Mouse (Mus musculus) gastrocnemius, postnatal 25 days (tissue): ENCODE measurements around the gene Pradc1. TPM values are rescaled to one million over a fixed set of nuclear protein-coding genes. Genes with fewer than 3 reads are reported as not detected.

Experiments used
- DNase-seq: peaks from one replicate; pipeline ENCODE4 v3.0.0; 2022
- long read RNA-seq, 2 experiments: library from polyadenylated mRNA; stranded (forward); transcript quantifications; one replicate each; pipeline ENCODE4 v2.0.0; 2021
- total RNA-seq, 2 experiments: library from RNA; stranded (reverse); gene quantifications; 1 replicate in 1 of 2; 2 replicates in 1 of 2; pipeline ENCODE4 v1.2.3; 2021

Gene Pradc1
- 10 to 100 TPM; 12.4 to 14.6 TPM for total RNA-seq
- long read RNA-seq, experiment 1, partial matches to known transcripts, result 2 of 10 reads
- long read RNA-seq, experiment 1, other reads (novel, unspliced or antisense), result 1 of 10 reads
- long read RNA-seq, experiment 2, partial matches to known transcripts, result 0 of 5 reads
- long read RNA-seq, experiment 2, other reads (novel, unspliced or antisense), result 2 of 5 reads

DNA sequence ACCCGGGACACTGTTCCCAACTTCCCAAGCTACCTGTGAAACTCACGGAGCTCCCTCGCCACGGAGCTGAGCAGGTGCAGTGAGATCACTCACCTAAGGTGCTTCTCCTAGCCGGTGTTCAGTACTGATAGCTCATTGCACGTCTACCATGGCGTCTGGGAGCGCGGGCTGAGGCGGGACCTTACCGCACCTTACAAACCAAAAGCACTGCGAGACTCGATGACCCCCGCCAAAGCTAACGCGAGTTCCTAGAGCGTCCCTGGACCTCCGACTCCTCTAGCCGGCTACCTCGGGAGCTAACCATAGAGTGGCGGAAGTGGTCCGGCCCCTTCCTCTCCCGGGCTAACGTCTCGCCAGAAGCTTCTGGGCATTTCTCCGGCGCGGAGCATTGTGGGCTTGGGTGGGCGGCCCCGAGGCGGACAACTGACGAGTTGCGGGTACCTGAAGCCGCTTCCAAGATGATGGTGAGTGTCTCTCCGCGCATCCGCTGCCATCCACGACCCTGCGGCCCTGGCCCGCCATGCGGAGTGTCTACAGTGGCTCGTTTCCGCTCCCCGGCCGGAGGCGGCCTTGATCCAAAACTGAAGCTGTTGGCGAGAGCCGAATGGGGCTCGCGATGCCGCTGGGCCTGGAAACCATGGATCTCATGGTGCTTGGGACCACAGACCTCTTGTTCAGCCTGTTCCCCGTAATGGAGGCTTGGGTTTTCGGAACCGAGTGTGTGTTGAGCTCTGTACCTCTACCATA is at the start of gene Pradc1:
Gene Pradc1 (minus strand): TSS at position 307 of the 747 bp plus-strand sequence.
- DNase-seq, result peak; percentile 98

DNA sequence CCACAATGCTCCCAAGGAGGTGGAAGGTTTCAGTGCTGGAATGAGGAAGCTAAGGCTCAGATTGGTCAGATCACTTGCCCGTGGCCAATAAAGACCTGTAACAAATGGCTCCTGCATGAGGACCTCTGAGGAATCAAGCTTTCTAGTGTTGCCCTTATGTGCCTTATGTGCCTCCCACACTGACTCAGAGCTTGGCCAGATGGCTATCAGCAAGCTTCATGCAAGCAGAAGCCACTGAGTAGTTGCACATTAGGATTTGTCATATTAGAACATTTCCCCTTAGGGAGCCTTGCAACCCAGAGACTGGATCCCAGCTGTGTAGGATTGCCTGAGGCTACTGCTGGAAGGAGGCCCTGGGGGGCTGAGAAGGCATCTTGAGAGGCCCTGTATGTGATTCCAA is 48.6 kb upstream of the Pradc1 start:
- no peak for DNase-seq

DNA sequence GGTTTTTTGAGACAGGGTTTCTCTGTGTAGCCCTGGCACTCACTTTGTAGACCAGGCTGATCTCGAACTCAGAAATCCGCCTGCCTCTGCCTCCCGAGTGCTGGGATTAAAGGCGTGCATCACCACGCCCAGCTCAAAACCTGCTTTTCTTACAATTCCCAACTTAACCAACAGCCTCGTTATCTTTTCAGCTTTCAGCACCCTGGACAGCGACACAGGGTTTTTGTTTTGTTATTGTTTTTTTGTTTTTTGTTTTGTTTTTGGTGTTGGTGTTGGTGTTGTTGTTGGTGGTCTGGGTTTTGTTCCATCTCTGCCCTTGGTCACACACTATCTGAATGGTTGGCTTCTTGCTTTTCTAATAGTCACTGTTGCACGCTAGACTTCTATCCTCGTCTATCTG is 46.4 kb upstream of the Pradc1 start:
- DNase-seq, result no peak

DNA sequence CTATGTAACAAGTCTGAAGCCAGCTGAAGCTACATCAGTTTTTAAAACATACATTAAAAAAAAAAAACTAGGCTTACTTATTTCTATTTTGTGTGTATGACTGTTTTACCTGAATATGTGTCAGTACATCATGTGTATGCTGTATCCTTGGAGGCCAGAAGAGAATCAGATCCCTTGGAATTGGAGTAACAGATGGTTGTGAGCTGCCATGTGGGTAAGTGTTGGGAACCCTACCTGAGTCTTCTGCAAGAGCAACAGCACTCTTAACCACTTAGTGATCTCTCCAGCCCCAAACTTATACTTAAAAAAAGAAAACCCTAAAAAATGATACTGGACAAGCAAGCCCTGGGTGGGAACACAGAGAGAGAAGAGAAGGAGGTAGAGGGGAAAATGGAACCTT is 45.2 kb upstream of the Pradc1 start:
- DNase-seq, result no peak

DNA sequence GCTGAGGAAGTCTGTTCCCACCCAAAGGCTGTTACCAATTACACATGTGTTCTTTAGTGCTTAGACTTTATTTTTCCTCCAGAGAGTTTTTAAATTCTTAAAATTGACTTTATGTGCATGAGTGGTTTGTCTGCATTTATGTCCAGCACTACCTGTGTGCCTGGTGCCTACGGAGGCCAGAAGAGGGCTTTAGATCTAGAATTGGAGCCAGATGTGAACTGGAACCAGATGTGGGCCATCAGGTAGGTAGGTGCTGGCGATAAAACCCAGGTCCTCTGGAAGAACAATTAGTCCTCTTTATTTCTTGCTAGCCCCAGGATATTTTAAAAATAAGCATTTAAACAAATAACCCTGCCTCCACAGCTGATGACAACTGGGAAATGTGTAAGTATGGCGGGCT is 39.8 kb upstream of the Pradc1 start:
- no peak for DNase-seq

DNA sequence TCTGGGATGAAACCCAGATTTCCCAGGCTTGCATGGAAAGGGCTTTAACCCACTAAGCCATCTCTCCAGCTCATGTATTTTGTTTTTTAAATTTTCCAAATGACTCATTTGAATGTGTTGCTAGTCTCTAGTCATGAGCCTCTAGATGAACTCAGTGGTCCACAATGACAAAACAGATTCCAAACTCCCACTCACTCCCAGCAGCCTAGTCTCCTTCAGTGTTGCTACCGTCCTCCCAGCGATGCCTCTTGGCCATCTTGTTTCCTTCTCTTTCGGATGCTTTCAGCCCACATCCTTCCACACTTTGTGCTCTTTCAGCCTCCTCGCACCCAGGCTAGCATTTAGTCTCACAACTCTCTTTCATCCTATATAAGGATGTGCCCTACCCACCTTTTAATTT is 38.5 kb upstream of the Pradc1 start:
- no peak for DNase-seq

DNA sequence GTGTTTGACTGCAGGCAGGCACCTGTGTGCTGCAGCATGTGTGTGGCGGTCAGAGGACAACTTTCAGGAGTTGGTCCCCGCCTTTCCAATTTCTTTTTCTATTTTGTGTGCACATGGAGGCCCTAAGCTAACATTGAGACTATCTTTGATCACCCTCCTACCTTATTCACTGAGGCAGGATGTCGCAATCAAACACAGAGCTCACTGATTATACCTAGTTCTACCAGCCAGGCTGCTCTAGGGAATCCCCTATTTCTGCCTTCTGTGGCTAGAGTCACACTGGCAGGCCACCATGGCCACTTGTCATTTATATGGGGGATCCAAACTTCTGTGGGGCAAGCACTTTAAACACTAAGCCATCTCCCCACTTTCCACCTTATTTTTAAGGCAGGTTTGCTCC is 37.9 kb upstream of the Pradc1 start:
- no peak for DNase-seq

DNA sequence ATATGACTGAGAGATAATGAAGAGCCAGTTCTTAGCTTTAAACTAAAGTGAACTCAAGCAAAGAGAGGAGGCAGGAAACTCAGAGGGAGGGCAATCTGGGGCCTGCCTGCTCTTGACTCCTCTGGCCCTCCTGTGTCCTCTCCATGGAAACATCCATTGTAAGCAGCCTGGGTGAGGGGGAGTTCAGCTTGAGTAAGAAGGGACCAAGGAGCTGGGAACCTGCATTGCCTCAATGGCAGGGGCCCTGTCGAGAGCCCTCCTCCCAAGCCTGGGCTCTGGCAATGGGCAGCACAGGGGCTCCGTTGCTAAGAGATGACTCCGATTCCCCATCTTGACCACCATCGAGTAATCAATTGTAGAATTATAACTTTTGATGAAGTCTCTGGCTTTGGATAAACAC is 36.7 kb upstream of the Pradc1 start:
- DNase-seq, result no peak

DNA sequence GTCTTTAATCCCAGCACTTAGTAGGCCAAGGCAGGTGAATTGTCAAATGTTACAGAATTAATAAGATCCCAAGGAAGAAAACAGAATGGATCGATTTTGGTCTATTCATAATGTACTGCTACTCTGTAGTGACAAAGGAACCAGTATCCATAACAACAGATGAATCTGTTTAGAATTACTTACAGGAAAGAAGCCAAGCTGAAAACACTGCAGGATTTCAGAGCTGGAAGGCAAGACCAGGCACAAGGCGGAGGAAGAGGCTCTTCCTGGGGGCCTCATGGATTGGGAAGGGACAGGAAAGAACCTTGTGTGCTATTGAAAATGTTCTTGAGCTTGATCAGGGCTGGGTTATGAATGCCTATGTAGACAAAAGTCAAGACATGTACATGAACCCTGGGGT is 34.0 kb upstream of the Pradc1 start:
- DNase-seq, result no peak

DNA sequence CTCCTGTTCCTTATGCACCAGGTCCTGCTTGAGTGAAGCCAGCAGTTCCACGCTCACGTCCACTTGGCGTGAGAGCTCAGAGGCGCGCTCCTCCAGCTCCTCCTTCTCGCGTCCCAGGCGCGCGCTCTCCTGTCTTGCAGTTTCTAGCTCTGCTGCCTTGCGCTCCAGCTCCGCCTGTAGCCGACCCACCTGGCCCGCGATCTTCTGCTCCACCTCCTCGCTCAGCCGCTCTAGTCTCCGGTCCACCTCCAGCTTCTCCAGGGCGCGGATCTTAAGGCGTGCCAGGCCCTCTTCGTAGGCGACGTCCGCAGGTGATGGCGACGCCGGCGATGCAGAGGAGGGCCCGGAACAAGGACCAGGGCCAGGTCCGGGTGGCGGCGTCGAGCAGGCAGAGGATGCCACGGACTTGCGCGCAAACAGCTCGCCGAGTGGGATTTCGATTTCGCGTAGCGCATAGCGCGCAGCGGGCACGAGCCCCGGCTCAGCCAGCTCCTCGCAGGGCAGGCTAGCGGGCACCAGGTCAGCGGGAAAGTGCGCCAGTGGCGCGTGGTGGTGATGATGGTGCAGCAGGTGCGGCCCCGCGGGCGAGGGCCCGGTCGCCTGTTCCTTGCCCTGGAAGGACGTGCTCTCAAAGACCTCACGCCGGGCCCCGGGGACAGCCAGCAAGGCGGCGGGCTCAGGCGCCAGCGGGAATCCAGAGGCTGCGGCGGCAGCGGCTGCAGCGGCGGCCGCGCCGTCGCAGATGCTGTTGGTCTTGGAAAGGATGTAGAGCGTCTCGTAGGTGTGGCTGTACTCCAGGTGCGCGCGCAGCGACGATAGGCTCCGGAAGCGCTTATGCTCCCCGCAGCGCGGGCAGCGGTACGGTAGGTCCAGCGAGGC is 32.3 kb upstream of the Pradc1 start:
- no peak for DNase-seq

DNA sequence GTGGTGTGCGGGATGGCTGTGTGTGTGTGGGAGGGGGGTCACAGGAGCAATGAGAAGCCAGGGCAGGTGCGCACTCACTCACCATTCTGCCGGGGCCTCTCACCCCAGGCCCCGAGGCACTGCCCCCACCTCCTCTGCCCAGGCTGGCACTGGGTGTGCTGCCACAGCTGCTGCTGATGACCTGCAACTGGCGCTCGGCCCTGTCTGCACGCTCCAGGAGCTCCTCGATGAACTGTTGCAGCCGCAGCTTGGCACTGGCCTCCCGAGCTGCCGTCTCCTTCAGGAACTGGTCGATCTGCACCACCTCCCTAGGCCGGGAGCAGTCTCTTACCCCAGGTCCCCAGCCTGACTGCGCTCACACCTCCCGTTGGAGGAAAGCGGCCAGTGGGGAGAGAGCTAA is 28.9 kb upstream of the Pradc1 start:
- no peak for DNase-seq

DNA sequence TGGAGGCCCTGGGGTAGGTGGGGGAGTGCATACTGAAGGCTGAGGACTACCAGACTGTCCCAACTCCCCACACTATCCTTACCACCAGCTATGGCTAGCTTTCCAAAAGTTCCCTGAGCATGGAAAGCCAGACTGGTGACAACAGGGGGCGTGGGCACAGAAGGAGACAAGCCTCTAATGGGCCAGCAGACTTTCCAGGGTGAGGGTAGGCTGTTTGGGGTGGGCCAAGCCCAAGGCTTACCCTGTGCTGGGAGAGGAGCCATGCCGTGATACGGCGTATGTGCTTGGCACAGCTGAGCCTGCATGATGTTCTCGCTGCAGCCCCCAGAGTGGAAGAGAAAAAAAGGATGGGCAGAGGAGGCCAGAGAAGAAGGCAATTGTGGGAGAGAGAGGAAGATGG is 28.2 kb upstream of the Pradc1 start:
- no peak for DNase-seq

DNA sequence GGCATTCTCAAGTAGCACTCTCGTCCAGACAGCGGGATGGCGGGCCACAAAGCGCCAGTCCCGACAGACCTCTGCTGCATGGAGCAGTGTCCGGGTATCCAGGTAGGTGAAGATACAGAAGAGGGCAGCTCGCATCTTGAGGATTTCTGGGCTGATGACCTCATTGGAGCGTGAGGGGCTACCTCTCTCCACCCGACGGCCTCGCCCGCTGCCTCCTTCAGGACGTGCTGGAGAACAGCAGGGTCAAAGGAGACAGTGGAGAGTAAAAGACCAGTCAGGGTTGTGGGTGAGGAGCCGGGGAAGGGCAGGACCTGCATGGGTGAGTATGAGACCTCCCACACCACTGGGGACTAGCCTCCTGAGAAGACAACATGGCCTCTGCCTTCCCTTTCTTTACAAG is 26.6 kb upstream of the Pradc1 start:
- DNase-seq, result no peak

DNA sequence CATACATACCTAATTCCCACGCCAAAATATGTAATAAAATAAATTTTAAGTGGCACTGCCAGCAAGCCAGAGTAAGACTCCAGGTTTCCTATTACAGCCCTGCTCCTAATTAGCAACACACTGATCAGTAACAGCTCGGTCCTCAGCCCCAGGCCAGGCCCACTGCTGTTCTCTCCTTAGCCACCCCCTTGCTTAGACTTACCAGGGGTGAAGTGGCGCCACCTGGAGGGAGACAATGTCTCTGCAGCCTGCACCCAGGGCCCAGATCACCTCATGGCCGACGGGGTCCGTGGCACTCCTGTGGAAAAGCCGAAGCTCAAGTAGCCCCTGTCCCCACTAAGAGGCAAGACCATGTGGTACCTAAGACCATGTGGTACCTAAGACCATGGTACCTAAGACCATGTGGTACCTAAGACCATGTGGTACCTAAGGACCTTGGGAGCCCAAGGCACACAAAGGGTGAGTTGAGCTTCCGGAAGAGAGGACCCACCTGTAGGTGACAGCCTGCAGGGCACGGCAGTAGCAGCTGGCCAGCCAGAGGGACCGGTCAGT is 25.7 kb upstream of the Pradc1 start:
- no peak for DNase-seq

DNA sequence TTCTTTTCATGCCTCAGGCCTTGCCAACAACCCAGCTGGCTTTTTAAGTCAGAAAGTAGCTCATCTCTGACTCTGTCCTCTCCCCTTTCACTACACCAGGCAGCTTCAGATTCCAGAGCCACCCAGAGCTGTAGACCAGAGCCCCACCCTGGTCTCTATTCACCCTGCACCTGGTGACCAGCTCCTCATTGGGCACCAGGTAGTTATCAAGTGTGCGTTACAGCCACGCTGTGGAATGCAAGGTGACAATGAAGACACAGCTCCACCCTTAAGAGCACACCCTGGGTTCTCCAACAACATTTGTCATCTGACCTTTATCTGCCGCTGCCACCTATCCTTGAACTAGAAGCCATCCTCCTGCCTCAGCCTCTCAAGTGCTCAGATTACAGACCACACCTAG is 23.8 kb upstream of the Pradc1 start:
- DNase-seq, result no peak

DNA sequence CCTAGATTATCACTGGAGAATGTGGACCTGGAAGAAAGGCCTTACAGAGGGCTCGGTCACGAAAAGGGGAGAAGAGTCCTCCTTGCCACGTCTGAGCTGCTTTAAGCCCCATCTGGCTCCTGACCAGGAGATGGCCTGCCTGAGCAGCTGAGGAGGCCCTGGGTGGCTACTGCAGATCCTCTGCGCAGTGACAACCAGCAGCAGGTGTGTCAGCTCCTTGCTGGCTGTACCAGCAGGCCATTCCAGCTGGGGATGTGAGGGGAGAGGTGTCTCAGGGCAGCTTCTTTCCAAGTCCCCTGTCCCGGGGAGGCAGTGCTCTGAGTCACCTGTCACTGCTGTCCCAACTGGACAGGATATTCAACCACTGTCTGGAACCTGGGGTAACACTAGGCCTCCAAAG is 20.8 kb upstream of the Pradc1 start:
- DNase-seq, result no peak

DNA sequence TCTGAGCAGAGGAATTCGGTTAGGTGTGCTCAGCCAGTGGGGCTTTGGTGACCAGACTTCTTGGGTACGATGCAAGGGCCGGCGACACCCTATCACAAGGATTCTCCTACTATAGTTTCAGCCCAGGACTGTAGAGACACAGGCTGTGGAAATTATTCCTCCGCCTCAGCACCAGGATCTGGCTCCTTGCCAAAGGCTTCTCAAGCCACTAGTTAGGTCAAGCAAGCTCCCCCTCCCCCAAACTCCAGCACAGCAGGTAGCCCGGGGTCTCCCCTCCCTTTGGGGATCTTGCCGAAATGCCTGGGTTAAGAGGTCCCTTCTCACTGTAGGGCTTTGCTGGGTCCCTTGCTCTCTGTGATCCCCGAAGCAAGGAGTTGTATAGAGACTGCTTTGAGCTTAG is 20.2 kb upstream of the Pradc1 start:
- DNase-seq, result no peak

DNA sequence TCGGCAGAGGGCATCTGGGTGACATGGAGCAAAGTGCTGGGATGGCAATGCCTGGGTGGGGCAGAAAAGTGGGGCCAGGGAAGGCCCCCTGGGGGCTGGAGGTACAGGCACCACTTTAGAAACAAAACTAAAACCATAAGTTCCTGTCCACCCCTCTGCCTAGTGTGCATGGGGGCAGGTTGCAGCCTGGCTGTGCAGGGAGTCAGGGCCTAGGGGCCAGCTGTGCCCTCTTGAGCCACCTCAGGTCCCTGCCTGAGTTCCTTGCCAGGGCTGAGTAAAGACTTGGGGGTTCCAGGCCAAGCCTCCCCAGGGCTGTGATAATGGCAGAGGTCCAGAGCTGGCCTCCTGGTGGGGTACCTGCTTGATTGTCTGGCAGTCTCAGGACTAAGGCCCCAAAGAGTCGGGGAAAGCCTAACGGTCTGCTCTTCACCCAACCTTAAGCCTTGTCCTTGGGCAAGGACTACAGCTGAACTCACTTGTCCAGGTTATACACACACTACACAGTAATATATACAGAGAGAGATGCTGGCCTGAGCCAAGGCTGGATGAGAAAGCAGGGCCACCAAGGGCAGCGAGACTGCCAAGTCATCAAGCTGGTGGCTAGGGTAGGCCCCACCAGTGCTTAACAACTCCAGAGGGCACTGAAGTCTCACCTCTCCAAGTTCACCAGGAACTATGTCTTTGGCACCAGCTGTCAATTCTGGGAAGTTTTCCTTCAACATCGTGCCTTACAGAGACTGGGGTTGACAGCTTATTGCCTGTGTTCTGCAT is 18.1 kb upstream of the Pradc1 start:
- no peak for DNase-seq

DNA sequence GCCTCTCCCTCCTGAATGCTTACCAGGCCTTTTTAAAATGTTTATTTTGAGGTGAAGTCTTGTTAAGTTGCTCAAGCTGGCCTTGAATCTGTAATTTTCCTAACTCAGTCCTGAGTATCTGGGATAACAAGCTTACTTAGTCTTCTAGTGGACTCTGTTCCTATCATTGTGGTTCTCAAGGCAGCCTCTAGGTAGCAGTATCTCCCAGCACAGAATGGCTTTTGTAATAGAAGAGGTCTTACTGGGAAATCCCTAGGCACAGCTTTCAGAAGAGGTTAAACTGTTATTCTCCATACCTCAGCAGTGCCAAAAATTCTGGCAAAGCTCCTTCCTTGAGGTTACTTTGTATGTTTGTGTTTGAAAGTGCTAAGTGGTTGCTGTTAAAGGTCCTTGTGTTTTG is 13.6 kb upstream of the Pradc1 start:
- DNase-seq, result no peak

DNA sequence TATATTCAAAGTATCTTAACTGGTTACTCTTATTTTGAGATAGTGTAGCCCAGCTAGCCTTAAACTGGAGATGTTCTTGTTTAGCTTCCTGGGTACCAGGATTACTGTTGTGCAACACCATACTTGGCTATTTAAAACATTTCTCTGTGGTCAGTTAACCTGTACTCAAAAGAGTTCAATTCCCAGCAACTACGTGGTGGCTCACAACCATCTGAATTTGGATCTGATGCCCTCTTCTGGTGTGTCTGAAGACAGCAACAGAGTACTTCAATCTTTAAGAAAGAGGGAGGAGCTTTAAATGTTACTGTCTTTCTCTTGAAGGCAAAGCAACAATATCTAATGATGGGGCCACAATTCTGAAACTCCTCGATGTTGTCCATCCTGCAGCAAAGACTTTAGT is 7.9 kb upstream of the Pradc1 start:
- DNase-seq, result no peak

DNA sequence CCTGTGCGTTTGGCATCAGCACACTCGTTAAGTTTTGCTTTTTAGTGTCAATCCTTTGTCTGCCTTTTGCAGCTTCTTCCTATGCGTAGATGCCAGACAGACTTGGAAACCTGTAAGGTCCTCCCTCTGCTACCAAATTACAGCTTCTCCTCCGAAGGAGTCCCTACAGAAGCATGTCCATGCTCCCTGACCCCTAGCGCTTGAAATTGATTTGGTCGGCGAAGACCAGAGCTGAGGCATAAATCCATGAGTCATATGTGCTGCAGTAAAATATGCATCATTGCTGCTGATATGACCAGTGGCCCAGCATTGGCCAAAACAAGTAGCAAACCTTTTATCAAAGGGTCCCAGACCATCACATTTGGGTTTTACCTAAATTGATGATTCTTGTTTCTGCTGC is 1.0 kb upstream of the Pradc1 start:
- DNase-seq, result no peak

DNA sequence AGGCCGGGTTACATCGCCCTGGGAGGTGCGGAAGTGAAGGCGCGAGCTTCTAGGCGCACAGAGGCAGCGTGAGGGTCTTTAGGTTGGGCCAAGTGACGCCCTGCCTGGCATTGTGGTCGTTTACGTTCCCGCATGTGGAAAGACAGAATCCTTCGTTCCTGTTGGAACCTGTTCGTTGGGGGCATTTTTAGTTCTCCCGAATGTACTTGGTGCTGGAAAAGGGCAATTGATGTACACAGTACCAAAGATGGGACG is 568 bp upstream of the Pradc1 start:
- no peak for DNase-seq
